Mouse (Mus musculus) intestine, embryonic 14.5 days (tissue): ENCODE measurements around the gene Tcfl5. TPM values are rescaled to one million over a fixed set of nuclear protein-coding genes. Genes with fewer than 3 reads are reported as not detected.

Experiments
- ATAC-seq: fragments of 200-750 bp; cut with Nextera tagmentation; replicated peaks from 2 replicates; pipeline ENCODE4 v1.8.0; 2017; ENCODE audit warnings: low read depth, moderate number of reproducible peaks, moderate TSS enrichment, moderate library complexity; ENCODE audit not compliant: low FRiP score, low TSS enrichment
- DNase-seq: peaks from one replicate; pipeline ENCODE4 v3.0.0-alpha.2; 2018; ENCODE audit warnings: low spot score
- H3K27ac ChIP-seq: fragments of 300-500 bp; sonication (generic); 2 replicates; pipeline ENCODE4 v1.5.1; 2014; ENCODE audit warnings: low read depth, mild to moderate bottlenecking, control low read depth
- H3K27me3 ChIP-seq: fragments of 300-500 bp; sonication (generic); replicated peaks from 2 replicates; pipeline ENCODE4 v1.6.1; 2014; ENCODE audit warnings: low read length, control low read depth; ENCODE audit not compliant: control insufficient read depth, insufficient read depth
- H3K36me3 ChIP-seq: fragments of 300-500 bp; sonication (generic); 2 replicates; pipeline ENCODE4 v1.6.1; 2014; ENCODE audit warnings: low read length, control low read depth; ENCODE audit not compliant: control insufficient read depth, insufficient read depth
- H3K4me1 ChIP-seq: fragments of 300-500 bp; sonication (generic); replicated peaks from 2 replicates; pipeline ENCODE4 v1.6.1; 2014; ENCODE audit warnings: low read length, control low read depth, mixed read lengths; ENCODE audit not compliant: control insufficient read depth, insufficient read depth
- H3K4me2 ChIP-seq: fragments of 300-500 bp; sonication (generic); 2 replicates; pipeline ENCODE4 v1.6.1; 2014; ENCODE audit warnings: low read length
- H3K4me3 ChIP-seq: fragments of 300-500 bp; sonication (generic); 2 replicates; pipeline ENCODE4 v1.5.1; 2014; ENCODE audit warnings: low read depth, low read length, control low read depth, mixed read lengths
- H3K9ac ChIP-seq: fragments of 300-500 bp; sonication (generic); 2 replicates; pipeline ENCODE4 v1.6.1; 2014; ENCODE audit warnings: mild to moderate bottlenecking, low read length
- H3K9me3 ChIP-seq: fragments of 300-500 bp; sonication (generic); 2 replicates; pipeline ENCODE4 v1.6.1; 2016; ENCODE audit warnings: low read length, control low read depth; ENCODE audit not compliant: control insufficient read depth
- WGBS: fragments of 180-500 bp; shearing (Covaris S2); extraction: QIAGEN DNeasy Blood & Tissue Kit; methylation state at CpG from one replicate; pipeline ENCODE4 v1.1.7; 2014; 5-methylcytosine and 5-hydroxymethylcytosine counted together
- polyA plus RNA-seq: library from polyadenylated mRNA; unstranded; fragments of >200 nt; fragmentation: Nextera tagmentation; extraction: Ambion mirVana; gene quantifications from 2 replicates; pipeline ENCODE4 v1.2.1, GENCODE M21; 2014

The Tcfl5 gene
- polyA plus RNA-seq, 1 experiment from 2014 or later = 0.09 TPM

GRCm38 (mm10) chr2:180583154-180583507 lies 59.4 kb downstream of the Tcfl5 start:
- Histone ChIP-seq H3K4me2 (peak overlapping the region; percentile 78), H3K27me3 (0 out of 2 replicates have a peak, but pooled peaks cover 3% of the 10 kb centered on the region), H3K9ac (peak overlapping the region; percentile 91), H3K4me1 (peaks cover 9% of the 10 kb centered on the region), H3K9me3 (no peaks in the 10 kb centered on the region), H3K36me3 (peaks cover 31% of the 10 kb centered on the region), H3K4me3 (peak overlapping the region; percentile 82), H3K27ac (no peak overlapping the region)
- 20% methylated on average over 7 of the region's 7 CpGs for WGBS
- no peak; the same call in none of the 2 replicates for ATAC-seq
- DNase-seq = no peak

GRCm38 (mm10) chr2:180582481-180583153 lies 59.9 kb downstream of the Tcfl5 start:
- no peak overlapping the region for H3K27ac ChIP-seq
- H3K36me3 ChIP-seq = peaks cover 31% of the 10 kb centered on the region
- WGBS = under 1% methylated on average over 56 of the region's 57 CpGs
- H3K4me1 ChIP-seq = peaks cover 9% of the 10 kb centered on the region
- DNase-seq (peak; percentile 99), ATAC-seq (peak; percentile 76)
- no peaks in the 10 kb centered on the region for H3K9me3 ChIP-seq
- H3K27me3 ChIP-seq = 0 out of 2 replicates have a peak, but pooled peaks cover 3% of the 10 kb centered on the region
- H3K4me2 ChIP-seq = peak overlapping the region; percentile 78
- peak overlapping the region; percentile 91 for H3K9ac ChIP-seq
- peak overlapping the region; percentile 82 for H3K4me3 ChIP-seq

- H3K36me3 ChIP-seq = peaks cover 16% of the 10 kb centered on the region
- H3K4me2 ChIP-seq = no peak within 1 kb of the TSS
- 64% methylated on average over 3 of the region's 3 CpGs for WGBS
- no peak within 1 kb of the TSS for H3K4me3 ChIP-seq
- H3K27ac ChIP-seq = no peak within 1 kb of the TSS
- peaks cover 9% of the 10 kb centered on the region for H3K4me1 ChIP-seq
- H3K9ac ChIP-seq = no peak within 1 kb of the TSS
- no peaks in the 10 kb centered on the region for H3K9me3 ChIP-seq
- DNase-seq = no peak
- 0 out of 2 replicates have a peak, but pooled peaks cover 3% of the 10 kb centered on the region for H3K27me3 ChIP-seq
- no peak for ATAC-seq
Observed at GRCm38 (mm10) chr2:180581002-180581401, 61.5 kb downstream of the Tcfl5 start, which contains the start of gene Mrgbp. Gene Mrgbp (plus strand): TSS chr2:180581304.

- Histone ChIP-seq H3K9me3 (no peaks in the 10 kb centered on the region), H3K4me2 (no peak overlapping the region), H3K4me1 (peaks cover 6% of the 10 kb centered on the region), H3K36me3 (no peaks in the 10 kb centered on the region), H3K9ac (no peak overlapping the region), H3K27me3 (peaks cover 3% of the 10 kb centered on the region; the same call in 1 of the 2 replicates), H3K4me3 (no peak overlapping the region), H3K27ac (no peak overlapping the region)
- ATAC-seq (no peak), DNase-seq (peak; percentile 89)
- 1% methylated on average over 3 of the region's 3 CpGs for WGBS
Observed at GRCm38 (mm10) chr2:180578686-180579085, 63.8 kb downstream of the Tcfl5 start.

GRCm38 (mm10) chr2:180576482-180576881 lies 66.0 kb downstream of the Tcfl5 start:
- peaks cover 3% of the 10 kb centered on the region; the same call in 1 of the 2 replicates for H3K27me3 ChIP-seq
- H3K9ac ChIP-seq = no peak overlapping the region
- DNase-seq (no peak), ATAC-seq (no peak)
- no peak overlapping the region for H3K4me2 ChIP-seq
- 66% methylated on average over 4 of the region's 4 CpGs for WGBS
- H3K27ac ChIP-seq = no peak overlapping the region
- no peaks in the 10 kb centered on the region for H3K36me3 ChIP-seq
- no peaks in the 10 kb centered on the region for H3K4me1 ChIP-seq
- no peaks in the 10 kb centered on the region for H3K9me3 ChIP-seq
- H3K4me3 ChIP-seq = no peak overlapping the region

Other genes starting within 250 kb of the Tcfl5 start
- gene Slco4a1, start 186.5 kb downstream of the Tcfl5 start, polyA plus RNA-seq = 1.5 and 2.3 TPM in 2 replicates
- gene Ntsr1, start 142.7 kb downstream of the Tcfl5 start, polyA plus RNA-seq = 6.2 and 6.3 TPM in 2 replicates
- gene Mrgbp, start 61.4 kb downstream of the Tcfl5 start, polyA plus RNA-seq = 26.2 and 27.3 TPM in 2 replicates
- gene Ogfr, start 53.5 kb downstream of the Tcfl5 start, polyA plus RNA-seq = 62.7 and 64.6 TPM in 2 replicates
- 6.6 and 7.2 TPM in 2 replicates for gene Col9a3, start 44.9 kb downstream of the Tcfl5 start, polyA plus RNA-seq
- gene Dido1, start 67.3 kb upstream of the Tcfl5 start, polyA plus RNA-seq = 31.0 and 31.6 TPM in 2 replicates
- gene Gid8, start 67.4 kb upstream of the Tcfl5 start, polyA plus RNA-seq = 51.7 and 52.0 TPM in 2 replicates
- gene Slc17a9, start 82.6 kb upstream of the Tcfl5 start, polyA plus RNA-seq = 1.9 and 2.1 TPM in 2 replicates
- not detected in 2 replicates for gene Bhlhe23, start 134.2 kb upstream of the Tcfl5 start, polyA plus RNA-seq